In the genomic region with DNA sequence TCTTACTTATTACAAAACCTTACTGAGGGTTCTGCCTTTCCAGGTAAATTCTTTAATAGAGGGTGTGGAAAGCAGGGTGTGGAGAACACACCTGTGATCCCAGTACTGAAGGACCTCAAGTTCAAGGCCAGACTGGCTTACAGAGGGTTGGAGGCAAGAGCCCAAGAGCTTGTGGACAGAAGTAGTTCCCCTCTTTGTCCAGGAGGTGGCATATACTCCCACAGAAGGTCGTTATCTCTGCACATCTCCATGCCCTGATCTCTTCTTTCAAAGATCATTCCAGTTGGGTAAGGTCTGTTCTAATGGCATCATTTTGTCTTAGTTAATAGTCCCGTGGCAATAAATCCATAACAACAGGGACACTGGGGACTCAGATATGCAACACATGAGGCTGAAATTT, we compare ENCODE assay signal across 15 mouse cellular contexts. TPM values are rescaled to one million over a fixed set of nuclear protein-coding genes. Genes with fewer than 3 reads are reported as not detected.
A peak's percentile ranks its signal among the peaks of the same experiment; 100 is the strongest.
DNase-seq lines count a peak whose midpoint lies in the region; ATAC-seq and TF ChIP-seq lines count a peak whose summit lies in the region.
"Had no signal": no experiment of that assay in that cellular context is flagged by ENCODE, and none has a peak within 500 bp of the region (broad histone marks: within the 10 kb centered on the region; RNA-seq: fewer than 3 reads in every experiment).

No protein-coding gene starts in this region.

- H3K27ac ChIP-seq in heart, embryonic 10.5 days = no peak overlapping the region
- H3K27ac ChIP-seq in lung, postnatal 0 days (ENCODE audit: low read length) = no peak overlapping the region
- no peak overlapping the region for H3K27ac ChIP-seq in stomach, postnatal 0 days (replicated peaks)
- no peak overlapping the region for H3K27ac ChIP-seq in forebrain, embryonic 13.5 days
- H3K27ac ChIP-seq: embryonic facial prominence, embryonic 15.5 days; lung, embryonic 15.5 days had no signal

- no peaks in the 10 kb centered on the region for H3K27me3 ChIP-seq in heart, embryonic 10.5 days (ENCODE audit: insufficient read depth, poor library complexity, severe bottlenecking)
- H3K27me3 ChIP-seq in lung, postnatal 0 days (replicated peaks; ENCODE audit: insufficient read depth, low read length) = no peaks in the 10 kb centered on the region
- no peaks in the 10 kb centered on the region for H3K27me3 ChIP-seq in stomach, postnatal 0 days (ENCODE audit: control insufficient read depth, insufficient read depth, low read length)
- H3K27me3 ChIP-seq in forebrain, embryonic 13.5 days = no peaks in the 10 kb centered on the region
- H3K27me3 ChIP-seq: embryonic facial prominence, embryonic 15.5 days; lung, embryonic 15.5 days had no signal

- DNase-seq in heart, adult 11 months = peak; percentile 17
- DNase-seq in heart, embryonic 10.5 days (ENCODE audit: low spot score) = no peak
- DNase-seq in lung, postnatal 0 days (ENCODE audit: low spot score) = no peak
- no peak for DNase-seq in lung, postnatal 14 days
- DNase-seq in brain, embryonic 14.5 days (ENCODE audit: low read depth) = peak; percentile 0
- DNase-seq in stomach, postnatal 0 days (ENCODE audit: low spot score) = no peak
- DNase-seq in urinary bladder, postnatal 14 days (ENCODE audit: low spot score) = no peak
- DNase-seq: adrenal gland, postnatal 14 days; cerebellum, adult 18-20 months had no signal

- H3K4me2 ChIP-seq in lung, postnatal 0 days (replicated peaks; ENCODE audit: low read depth, low read length) = no peak overlapping the region
- no peak overlapping the region for H3K4me2 ChIP-seq in stomach, postnatal 0 days (replicated peaks; ENCODE audit: low read depth)
- no peak overlapping the region for H3K4me2 ChIP-seq in forebrain, embryonic 13.5 days
- H3K4me2 ChIP-seq: embryonic facial prominence, embryonic 15.5 days; lung, embryonic 15.5 days had no signal

- no peaks in the 10 kb centered on the region for H3K36me3 ChIP-seq in heart, embryonic 10.5 days
- no peaks in the 10 kb centered on the region for H3K36me3 ChIP-seq in lung, postnatal 0 days (ENCODE audit: insufficient read depth, low read length)
- no peaks in the 10 kb centered on the region for H3K36me3 ChIP-seq in stomach, postnatal 0 days (ENCODE audit: control insufficient read depth, insufficient read depth, low read length)
- no peaks in the 10 kb centered on the region for H3K36me3 ChIP-seq in forebrain, embryonic 13.5 days (ENCODE audit: poor library complexity, severe bottlenecking)
- H3K36me3 ChIP-seq: embryonic facial prominence, embryonic 15.5 days; lung, embryonic 15.5 days had no signal

- peaks cover 6% of the 10 kb centered on the region for H3K9me3 ChIP-seq in heart, embryonic 10.5 days
- no peaks in the 10 kb centered on the region for H3K9me3 ChIP-seq in lung, postnatal 0 days (ENCODE audit: low read length)
- H3K9me3 ChIP-seq in stomach, postnatal 0 days (ENCODE audit: control insufficient read depth, low read length) = no peaks in the 10 kb centered on the region
- peaks cover 21% of the 10 kb centered on the region for H3K9me3 ChIP-seq in forebrain, embryonic 13.5 days (replicated peaks)
- H3K9me3 ChIP-seq: lung, embryonic 15.5 days had no signal

- no peaks in the 10 kb centered on the region for H3K4me1 ChIP-seq in heart, embryonic 10.5 days
- no peaks in the 10 kb centered on the region for H3K4me1 ChIP-seq in lung, postnatal 0 days (ENCODE audit: insufficient read depth, low read depth, low read length)
- H3K4me1 ChIP-seq in stomach, postnatal 0 days (replicated peaks; ENCODE audit: control insufficient read depth, insufficient read depth) = no peaks in the 10 kb centered on the region
- H3K4me1 ChIP-seq in forebrain, embryonic 13.5 days = no peaks in the 10 kb centered on the region
- H3K4me1 ChIP-seq: embryonic facial prominence, embryonic 15.5 days; lung, embryonic 15.5 days had no signal

- ATAC-seq in lung, postnatal 0 days = no peak
- no peak for ATAC-seq in stomach, postnatal 0 days (ENCODE audit: low FRiP score, low TSS enrichment)
- no peak for ATAC-seq in forebrain, embryonic 13.5 days
- ATAC-seq: midbrain, embryonic 16.5 days had no signal

- no peak for TF ChIP-seq POLR2A in brain, embryonic 14.5 days (IDR thresholded peaks at IDR 0.05; ENCODE audit: borderline replicate concordance, extremely low read depth, insufficient read depth, insufficient read length, poor library complexity, severe bottlenecking)

- no peak overlapping the region for H3K9ac ChIP-seq in lung, postnatal 0 days (replicated peaks; ENCODE audit: low read depth)
- H3K9ac ChIP-seq in stomach, postnatal 0 days (ENCODE audit: low read length) = no peak overlapping the region
- H3K9ac ChIP-seq in forebrain, embryonic 13.5 days = no peak overlapping the region
- H3K9ac ChIP-seq: embryonic facial prominence, embryonic 15.5 days; lung, embryonic 15.5 days had no signal

- WGBS in heart, embryonic 10.5 days = 59% methylated on average over 2 of the region's 2 CpGs
- WGBS in lung, postnatal 0 days = 43% methylated on average over 2 of the region's 2 CpGs
- 41% methylated on average over 2 of the region's 2 CpGs for WGBS in stomach, postnatal 0 days
- 66% methylated on average over 2 of the region's 2 CpGs for WGBS in forebrain, embryonic 13.5 days

- peak; percentile 32 for TF ChIP-seq CTCF in lung, postnatal 0 days (IDR thresholded peaks at IDR 0.05)
- peak; percentile 21; the same call in 1 of the 2 replicates for TF ChIP-seq CTCF in brain, embryonic 14.5 days (IDR thresholded peaks at IDR 0.05; ENCODE audit: borderline replicate concordance, extremely low read depth, insufficient read depth, insufficient read length)
- peak; percentile 55 for TF ChIP-seq CTCF in stomach, postnatal 0 days (IDR thresholded peaks at IDR 0.05; ENCODE audit: low read depth)

- no peak for TF ChIP-seq EP300 in lung, postnatal 0 days (IDR thresholded peaks at IDR 0.05)
- TF ChIP-seq EP300 in stomach, postnatal 0 days (optimal IDR thresholded peaks at IDR 0.05) = no peak

- no peak overlapping the region for H3K4me3 ChIP-seq in heart, embryonic 10.5 days
- H3K4me3 ChIP-seq in lung, postnatal 0 days (ENCODE audit: low read depth, low read length) = no peak overlapping the region
- no peak overlapping the region for H3K4me3 ChIP-seq in stomach, postnatal 0 days (ENCODE audit: low read depth, low read length)
- no peak overlapping the region for H3K4me3 ChIP-seq in forebrain, embryonic 13.5 days
- H3K4me3 ChIP-seq: embryonic facial prominence, embryonic 15.5 days; lung, embryonic 15.5 days had no signal

RNA-seq across cellular contexts. Expression of a gene that starts 49.0 kb away (rescaled TPM):
- polyA plus RNA-seq in heart, embryonic 10.5 days (2016; fragmentation: Nextera tagmentation; extraction: Ambion mirVana) = not detected in 2 replicates
- not detected in 2 replicates for polyA plus RNA-seq in lung, postnatal 0 days (2015; fragmentation: Nextera tagmentation; extraction: Ambion mirVana)
- not detected in 2 replicates for polyA plus RNA-seq in brain, embryonic 14.5 days (2012; rRNA removed)
- not detected in 2 replicates for polyA plus RNA-seq in stomach, postnatal 0 days (2015; fragmentation: Nextera tagmentation; extraction: Ambion mirVana)
- polyA plus RNA-seq in forebrain, embryonic 13.5 days (2015; fragmentation: Nextera tagmentation; extraction: Ambion mirVana) = not detected in 2 replicates
- polyA plus RNA-seq: embryonic facial prominence, embryonic 15.5 days; heart, embryonic 14.5 days; lung, embryonic 15.5 days; midbrain, embryonic 16.5 days; urinary bladder, adult 2 months had no signal

Comparison
In these comparisons a context has a peak if more than half of its experiments do, and no peak if none do; other contexts are left out.
1. DNase-seq: peak in heart, adult 11 months (single experiment) and brain, embryonic 14.5 days (single experiment); none in heart, embryonic 10.5 days (single experiment), lung, postnatal 0 days (single experiment), lung, postnatal 14 days (single experiment), stomach, postnatal 0 days (single experiment) and urinary bladder, postnatal 14 days (single experiment).
2. Peak in every context shown above with its lines, with median percentiles within 50 percentile points of each other: CTCF ChIP-seq.